Mouse (Mus musculus) MEL (cell line): ENCODE measurements around the gene Gpat3. TPM values are rescaled to one million over a fixed set of nuclear protein-coding genes. Genes with fewer than 3 reads are reported as not detected.
A peak's percentile ranks its signal among the peaks of the same experiment; 100 is the strongest.

Source experiments
- DNase-seq: peaks from one replicate; pipeline ENCODE4 v3.0.0; 2011; ENCODE audit warnings: low read depth, low spot score
- H3K27ac ChIP-seq: 2 replicates; pipeline ENCODE4 v1.5.1; 2012; ENCODE audit warnings: low read depth, mild to moderate bottlenecking, control low read depth, low read length, moderate library complexity; ENCODE audit not compliant: control insufficient read depth
- H3K27me3 ChIP-seq, 2 experiments: fragments of 150-350 bp in 1 of 2; sonication (generic) in 1 of 2; 2 replicates each; pipeline ENCODE4 v1.6.1; 2012; ENCODE audit warnings: low read length in 2 of 2, mild to moderate bottlenecking in 2 of 2, improper control_type of control experiment in 1 of 2, moderate library complexity in 1 of 2; ENCODE audit not compliant: insufficient read depth in 2 of 2, control insufficient read depth in 1 of 2
- H3K36me3 ChIP-seq, 2 experiments: 2 replicates each; pipeline ENCODE4 v1.6.1; 2012 to 2014; ENCODE audit warnings: low read length in 2 of 2, improper control_type of control experiment in 1 of 2, inconsistent platforms in 1 of 2, mild to moderate bottlenecking in 1 of 2; ENCODE audit not compliant: insufficient read depth in 2 of 2, control insufficient read depth in 1 of 2
- H3K4me1 ChIP-seq, 2 experiments: fragments of 150-350 bp in 1 of 2; sonication (generic) in 1 of 2; 2 replicates each; pipeline ENCODE4 v1.6.1; 2012; ENCODE audit warnings: low read length in 2 of 2, improper control_type of control experiment in 1 of 2, mild to moderate bottlenecking in 1 of 2; ENCODE audit not compliant: insufficient read depth in 2 of 2, control insufficient read depth in 1 of 2
- H3K4me3 ChIP-seq, 2 experiments: fragments of 150-350 bp in 1 of 2; sonication (generic) in 1 of 2; 2 replicates each; pipeline ENCODE4 v1.5.1; 2012; ENCODE audit warnings: low read depth in 2 of 2, low read length in 2 of 2, mild to moderate bottlenecking in 2 of 2, moderate library complexity in 2 of 2, control low read depth in 1 of 2, improper control_type of control experiment in 1 of 2; ENCODE audit not compliant: control insufficient read depth in 1 of 2, insufficient read depth in 1 of 2
- H3K79me2 ChIP-seq: 2 replicates; pipeline ENCODE4 v1.6.1; 2012; ENCODE audit warnings: mild to moderate bottlenecking, low read length, moderate library complexity; ENCODE audit not compliant: control insufficient read depth, poor library complexity, insufficient read depth
- H3K9ac ChIP-seq: 2 replicates; pipeline ENCODE4 v1.6.1; 2012; ENCODE audit warnings: low read depth, mild to moderate bottlenecking, control low read depth, low read length, moderate library complexity; ENCODE audit not compliant: control insufficient read depth, poor library complexity, severe bottlenecking
- H3K9me3 ChIP-seq: fragments of 150-350 bp; sonication (generic); replicated peaks from 2 replicates; pipeline ENCODE4 v1.6.1; 2012; ENCODE audit warnings: mild to moderate bottlenecking, low read length, improper control_type of control experiment, moderate library complexity; ENCODE audit not compliant: insufficient read depth
- BHLHE40 ChIP-seq: IDR thresholded peaks from 2 replicates; pipeline ENCODE4 v1.6.1; 2012; ENCODE audit warnings: low read depth, mild to moderate bottlenecking, inconsistent platforms, low read length, improper control_type of control experiment, borderline replicate concordance
- CHD1 ChIP-seq: IDR thresholded peaks from 2 replicates; pipeline ENCODE4 v1.6.1; 2012; ENCODE audit warnings: low read depth, mild to moderate bottlenecking, inconsistent platforms, low read length, improper control_type of control experiment
- CTCF ChIP-seq, 3 experiments: IDR thresholded peaks in 2 of 3; conservative IDR thresholded peaks in 1 of 3; 2 replicates each; pipeline ENCODE4 v1.5.1; 2011 to 2012; ENCODE audit warnings: low read length in 3 of 3, low read depth in 2 of 3, mild to moderate bottlenecking in 2 of 3, improper control_type of control experiment in 1 of 3, inconsistent platforms in 1 of 3, mixed read lengths in 1 of 3, moderate library complexity in 1 of 3; ENCODE audit not compliant: control insufficient read depth in 1 of 3, insufficient read depth in 1 of 3, poor library complexity in 1 of 3, severe bottlenecking in 1 of 3
- EP300 ChIP-seq, 2 experiments: IDR thresholded peaks; 2 replicates each; pipeline ENCODE4 v1.6.1; 2011; ENCODE audit warnings: improper control_type of control experiment in 2 of 2, low read length in 2 of 2, low read depth in 1 of 2, mild to moderate bottlenecking in 1 of 2
- ETS1 ChIP-seq: IDR thresholded peaks from 2 replicates; pipeline ENCODE4 v1.6.1; 2012; ENCODE audit warnings: low read depth, mild to moderate bottlenecking, inconsistent platforms, low read length, improper control_type of control experiment, moderate library complexity
- GABPA ChIP-seq: IDR thresholded peaks from 2 replicates; pipeline ENCODE4 v1.6.1; 2012; ENCODE audit warnings: low read depth, mild to moderate bottlenecking, inconsistent platforms, low read length, improper control_type of control experiment, moderate library complexity
- GATA1 ChIP-seq: IDR thresholded peaks from 2 replicates; pipeline ENCODE4 v1.6.1; 2011; ENCODE audit warnings: low read depth, low read length, improper control_type of control experiment
- JUND ChIP-seq: IDR thresholded peaks from 2 replicates; pipeline ENCODE4 v1.6.1; 2011; ENCODE audit warnings: low read depth, mild to moderate bottlenecking, improper control_type of control experiment, low read length
- KAT2A ChIP-seq: conservative IDR thresholded peaks from 2 replicates; pipeline ENCODE4 v1.6.1; 2012; ENCODE audit warnings: low read depth, low read length, improper control_type of control experiment, inconsistent platforms
- MAFK ChIP-seq: IDR thresholded peaks from 2 replicates; pipeline ENCODE4 v1.6.1; 2011; ENCODE audit warnings: low read depth, mild to moderate bottlenecking, low read length, improper control_type of control experiment, borderline replicate concordance
- MAX ChIP-seq: IDR thresholded peaks from 2 replicates; pipeline ENCODE4 v1.6.1; 2011; ENCODE audit warnings: low read length, improper control_type of control experiment
- MXI1 ChIP-seq: IDR thresholded peaks from 2 replicates; pipeline ENCODE4 v1.6.1; 2011; ENCODE audit warnings: mild to moderate bottlenecking, low read depth, low read length, improper control_type of control experiment
- MYB ChIP-seq: IDR thresholded peaks from 2 replicates; pipeline ENCODE4 v1.6.1; 2011; ENCODE audit warnings: mild to moderate bottlenecking, low read depth, low read length, improper control_type of control experiment
- NRF1 ChIP-seq: IDR thresholded peaks from 2 replicates; pipeline ENCODE4 v1.6.1; 2014; ENCODE audit warnings: low read depth, mild to moderate bottlenecking, inconsistent platforms, low read length, improper control_type of control experiment, moderate library complexity; ENCODE audit not compliant: poor library complexity, insufficient read depth, severe bottlenecking
- POLR2AphosphoS2 ChIP-seq: IDR thresholded peaks from 2 replicates; pipeline ENCODE4 v1.6.1; 2011; ENCODE audit warnings: low read length, improper control_type of control experiment
- POLR2AphosphoS5 ChIP-seq: IDR thresholded peaks from 2 replicates; pipeline ENCODE4 v1.6.1; 2012; ENCODE audit warnings: low read depth, borderline replicate concordance, mild to moderate bottlenecking, inconsistent platforms, low read length, moderate library complexity, mixed read lengths
- RAD21 ChIP-seq: IDR thresholded peaks from 2 replicates; pipeline ENCODE4 v1.6.1; 2011; ENCODE audit warnings: mild to moderate bottlenecking, low read depth, low read length, improper control_type of control experiment
- RCOR1 ChIP-seq: IDR thresholded peaks from 2 replicates; pipeline ENCODE4 v1.6.1; 2012; ENCODE audit warnings: low read depth, mild to moderate bottlenecking, inconsistent platforms, low read length, improper control_type of control experiment
- SIN3A ChIP-seq: IDR thresholded peaks from 2 replicates; pipeline ENCODE4 v1.6.1; 2012; ENCODE audit warnings: low read length, improper control_type of control experiment, inconsistent platforms
- TAL1 ChIP-seq: IDR thresholded peaks from 2 replicates; pipeline ENCODE4 v1.6.1; 2012; ENCODE audit warnings: mild to moderate bottlenecking, inconsistent platforms, low read length, moderate library complexity, mixed read lengths
- TBP ChIP-seq: IDR thresholded peaks from 2 replicates; pipeline ENCODE4 v1.8.0; 2011; ENCODE audit warnings: low read depth, low read length, improper control_type of control experiment
- TCF12 ChIP-seq: IDR thresholded peaks from 2 replicates; pipeline ENCODE4 v1.6.1; 2014; ENCODE audit warnings: low read depth, mild to moderate bottlenecking, inconsistent platforms, low read length, improper control_type of control experiment, moderate library complexity
- ZMIZ1 ChIP-seq: IDR thresholded peaks from 2 replicates; pipeline ENCODE4 v1.6.1; 2012; ENCODE audit warnings: low read depth, mild to moderate bottlenecking, inconsistent platforms, low read length, improper control_type of control experiment, moderate library complexity
- ZNF384 ChIP-seq: IDR thresholded peaks from 2 replicates; pipeline ENCODE4 v1.6.1; 2012; ENCODE audit warnings: low read depth, mild to moderate bottlenecking, inconsistent platforms, low read length, improper control_type of control experiment
- polyA plus RNA-seq, 2 experiments: library from polyadenylated mRNA; stranded (reverse) in 1 of 2; unstranded in 1 of 2; fragments of >175 nt in 1 of 2; fragments of >200 nt in 1 of 2; gene quantifications; 2 replicates each; pipeline versions ENCODE4 v1.2.1 to v1.2.4; 2012; ENCODE audit warnings: low replicate concordance in 2 of 2, low read depth in 1 of 2; ENCODE audit not compliant: insufficient read length in 2 of 2, insufficient read depth in 1 of 2, missing spikeins in 1 of 2
- total RNA-seq: library from RNA; depleted of rRNA; stranded (reverse); fragments of 300-350 nt; gene quantifications from 2 replicates; pipeline ENCODE4 v1.2.3, GENCODE M21; 2012

Gene Gpat3
- total and polyA plus RNA-seq, 3 experiments = 0.04 to 0.13 TPM; not detected in 1

DNA sequence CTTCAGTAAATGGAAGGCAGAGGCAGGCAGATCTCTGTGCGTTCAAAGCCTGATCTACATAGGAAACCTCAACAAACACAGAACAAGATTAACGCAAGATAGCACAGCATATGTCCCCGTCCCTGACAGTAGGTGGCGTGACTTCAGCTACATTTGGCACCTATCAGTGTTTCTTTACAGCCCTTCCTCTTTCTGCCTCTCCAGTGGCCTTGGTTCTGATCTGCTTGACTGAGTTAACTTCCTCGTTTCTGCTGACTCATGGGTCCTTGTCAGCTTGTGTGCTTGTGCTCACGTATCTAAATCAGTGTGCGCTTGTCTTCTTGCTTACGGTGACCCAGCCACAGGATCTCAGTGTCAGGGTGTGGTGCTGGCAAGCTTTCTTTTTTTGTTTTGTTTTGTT, 26.5 kb downstream of the Gpat3 start:
- no peaks in the 10 kb centered on the region for H3K79me2 ChIP-seq
- H3K9me3 ChIP-seq = no peaks in the 10 kb centered on the region
- no peak overlapping the region for H3K4me3 ChIP-seq
- no peak overlapping the region for H3K9ac ChIP-seq
- no peak overlapping the region for H3K27ac ChIP-seq
- peak; percentile 91 for DNase-seq
- no peak for TF ChIP-seq KAT2A
- TF ChIP-seq GABPA = no peak
- no peak for TF ChIP-seq POLR2AphosphoS2
- TF ChIP-seq BHLHE40 = peak; percentile 59; the same call in 1 of the 2 replicates
- peak; percentile 35; the same call in 1 of the 2 replicates for TF ChIP-seq MAX
- peak; percentile 85 for TF ChIP-seq MAFK
- TF ChIP-seq MXI1 = 0 out of 2 replicates have a peak, but pooled peaks have one; percentile 35
- peak in 1 of 3 experiments; percentile 39; a peak in 2 of 6 replicates for TF ChIP-seq CTCF (IDR thresholded peaks at IDR 0.05 in 2 of 3, conservative IDR thresholded peaks at IDR 0.05 in 1 of 3; ENCODE audit: control insufficient read depth in 1 of 3, insufficient read depth in 1 of 3, low read depth in 2 of 3, low read length in 3 of 3, poor library complexity in 1 of 3, severe bottlenecking in 1 of 3)
- peak; percentile 60; the same call in 1 of the 2 replicates for TF ChIP-seq ETS1
- TF ChIP-seq SIN3A = peak; percentile 18; the same call in 1 of the 2 replicates
- TF ChIP-seq RCOR1 = peak; percentile 57
- TF ChIP-seq ZNF384 = no peak
- TF ChIP-seq CHD1 = no peak
- TF ChIP-seq TAL1 = no peak
- TF ChIP-seq TCF12 = no peak
- TF ChIP-seq MYB = no peak
- TF ChIP-seq GATA1 = 0 out of 2 replicates have a peak, but pooled peaks have one; percentile 41
- TF ChIP-seq RAD21 = no peak
- peak; percentile 45 to 68; a peak in 3 of 4 replicates for TF ChIP-seq EP300 (IDR thresholded peaks at IDR 0.05; ENCODE audit: low read depth in 1 of 2, low read length in 2 of 2)
- TF ChIP-seq ZMIZ1 = no peak
- TF ChIP-seq TBP = peak; percentile 37; the same call in 1 of the 2 replicates
- no peaks in the 10 kb centered on the region for H3K4me1 ChIP-seq
- no peaks in the 10 kb centered on the region for H3K36me3 ChIP-seq
- peaks cover 0 to 2% of the 10 kb centered on the region in 2 experiments; a peak in 1 of 4 replicates for H3K27me3 ChIP-seq

DNA sequence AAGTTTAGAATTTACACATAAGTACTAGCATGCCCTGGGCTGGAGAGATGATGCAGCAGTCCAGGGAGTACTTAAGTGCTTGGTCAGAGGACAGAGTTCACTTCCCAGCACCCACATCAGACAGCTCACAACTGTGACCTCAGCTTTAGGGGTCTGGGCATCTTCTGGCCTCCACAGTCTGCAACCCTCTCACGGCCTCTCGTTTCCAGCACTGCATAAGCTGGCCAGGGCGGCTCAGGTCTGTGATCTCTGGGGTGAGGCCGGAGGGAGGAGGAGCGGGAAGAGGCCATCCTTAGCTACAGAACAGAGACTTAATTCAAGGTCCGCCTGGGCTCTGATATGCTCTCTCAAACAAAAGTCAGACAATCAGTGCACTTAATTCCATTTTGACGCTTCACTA, 29.2 kb downstream of the Gpat3 start:
- no peak for DNase-seq
- no peaks in the 10 kb centered on the region for H3K4me1 ChIP-seq
- H3K79me2 ChIP-seq = no peaks in the 10 kb centered on the region
- no peaks in the 10 kb centered on the region for H3K36me3 ChIP-seq
- H3K27me3 ChIP-seq = peaks cover 0 to 2% of the 10 kb centered on the region in 2 experiments; a peak in 1 of 4 replicates
- no peaks in the 10 kb centered on the region for H3K9me3 ChIP-seq
- H3K4me3 ChIP-seq = no peak overlapping the region
- no peak overlapping the region for H3K27ac ChIP-seq
- TF ChIP-seq NRF1 = no peak
- no peak for TF ChIP-seq JUND
- no peak for TF ChIP-seq POLR2AphosphoS5
- no peak for TF ChIP-seq TAL1
- H3K9ac ChIP-seq = no peak overlapping the region
